Mouse (Mus musculus): ENCODE measurements around the gene Iqsec2. TPM values are rescaled to one million over a fixed set of nuclear protein-coding genes. Genes with fewer than 3 reads are reported as not detected.
"Not testable (repeated sequence)": the region's sequence is repeated elsewhere in the genome, so short reads cannot be mapped to it uniquely, and the experiment has no call there.

The Iqsec2 gene
- total RNA-seq, 2 experiments from 2014 or later, result 2.1 TPM; not detected in 1

DNA sequence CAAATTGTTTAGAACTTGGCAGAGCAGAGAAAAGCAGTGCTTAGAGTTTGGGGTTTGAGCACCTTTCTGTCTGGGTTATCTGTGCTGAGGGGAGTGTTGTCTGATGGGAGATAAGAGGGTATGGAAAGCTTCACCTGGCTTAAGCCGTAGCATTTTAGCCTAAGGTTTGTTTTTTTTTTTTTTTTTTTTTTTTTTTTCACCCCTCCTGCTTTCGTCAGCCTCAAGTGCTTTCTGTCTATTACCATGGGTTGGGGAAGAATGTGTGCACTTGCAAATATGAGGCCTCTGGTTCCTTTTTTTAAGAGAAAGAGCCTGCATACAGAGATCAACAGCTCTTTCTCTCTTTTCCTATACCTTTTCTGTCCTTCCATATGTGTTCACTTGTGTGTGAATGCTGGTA lies 91.7 kb downstream of the Iqsec2 start:
- ATAC-seq (replicated peaks; ENCODE audit: low FRiP score, poor library complexity, severe bottlenecking), result no peak

DNA sequence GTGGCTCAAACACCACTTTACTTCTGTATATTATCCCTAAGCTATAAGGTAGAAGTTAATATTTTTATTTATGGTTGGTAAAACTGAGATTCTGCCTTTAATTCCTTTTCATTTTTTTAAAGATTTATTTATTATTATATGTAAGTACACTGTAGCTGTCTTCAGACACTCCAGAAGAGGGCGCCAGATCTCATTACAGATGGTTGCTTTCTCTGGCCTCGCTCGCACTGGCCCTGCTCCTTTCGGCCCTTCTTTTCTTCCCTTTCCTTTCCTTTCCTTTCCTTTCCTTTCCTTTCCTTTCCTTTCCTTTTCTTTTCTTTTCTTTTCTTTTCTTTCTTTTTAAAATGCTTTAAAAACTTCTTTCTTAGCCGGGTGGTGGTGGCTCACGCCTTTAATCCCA lies 99.1 kb downstream of the Iqsec2 start:
- not testable (repeated sequence) for ATAC-seq (replicated peaks; ENCODE audit: low FRiP score, poor library complexity, severe bottlenecking)

DNA sequence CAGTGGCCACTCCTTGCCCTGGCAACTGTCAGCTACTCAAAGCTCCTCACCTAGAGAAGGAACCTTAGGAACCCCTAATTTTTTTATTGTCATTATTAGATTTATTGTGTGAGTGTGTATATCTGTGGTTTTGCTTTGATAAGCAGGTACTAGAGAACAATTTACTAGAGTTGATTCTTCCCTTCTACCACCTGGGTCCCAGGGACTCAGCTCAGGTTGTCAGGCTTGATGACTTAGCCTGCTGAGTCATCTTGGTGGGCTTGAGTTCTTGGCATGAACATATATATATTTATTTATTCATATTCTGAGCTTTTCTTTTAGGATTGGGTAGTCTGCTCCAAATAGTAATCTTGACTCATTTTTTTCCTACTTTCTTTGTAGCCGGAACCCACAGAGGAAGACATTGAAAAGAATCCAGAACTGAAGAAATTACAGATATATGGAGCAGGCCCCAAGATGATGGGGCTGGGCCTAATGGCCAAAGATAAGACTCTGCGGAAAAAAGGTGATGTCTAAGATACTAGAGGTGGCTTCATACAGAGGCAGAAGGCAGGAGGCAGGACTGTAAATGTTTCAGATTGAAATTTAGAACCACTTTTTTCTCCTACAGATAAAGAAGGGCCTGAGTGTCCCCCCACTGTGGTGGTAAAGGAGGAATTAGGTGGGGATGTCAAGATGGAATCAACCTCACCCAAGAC lies 100.6 kb downstream of the Iqsec2 start:
- peak; percentile 81 for ATAC-seq (replicated peaks; ENCODE audit: low FRiP score, poor library complexity, severe bottlenecking)

DNA sequence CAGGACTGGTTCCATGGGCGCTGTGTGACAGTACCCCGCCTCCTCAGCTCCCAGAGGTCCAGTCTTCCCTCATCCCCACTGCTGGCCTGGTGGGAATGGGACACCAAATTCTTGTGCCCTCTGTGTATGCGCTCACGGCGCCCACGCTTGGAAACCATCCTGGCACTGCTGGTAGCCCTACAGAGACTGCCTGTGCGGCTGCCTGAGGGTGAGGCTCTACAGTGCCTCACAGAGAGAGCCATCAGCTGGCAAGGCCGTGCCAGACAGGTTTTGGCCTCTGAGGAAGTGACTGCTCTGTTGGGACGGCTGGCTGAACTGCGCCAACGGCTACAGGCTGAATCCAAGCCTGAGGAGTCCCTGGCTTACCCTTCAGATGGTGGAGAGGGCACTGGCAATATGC lies 127.1 kb downstream of the Iqsec2 start:
- ATAC-seq (replicated peaks; ENCODE audit: low FRiP score, poor library complexity, severe bottlenecking), result no peak

Other genes with a start within 250 kb of the Iqsec2 start
- gene Hsd17b10, start 142.4 kb upstream of the Iqsec2 start, total RNA-seq (2015; ENCODE audit: low replicate concordance), result 35.6 and 47.2 TPM in 2 replicates
- gene Hsd17b10, start 142.4 kb upstream of the Iqsec2 start, total RNA-seq (2017; ENCODE audit: low replicate concordance), result 26.8 and 31.2 TPM in 2 replicates
- gene Ribc1, start 128.0 kb upstream of the Iqsec2 start, total RNA-seq (2015; ENCODE audit: low replicate concordance), result 2.5 and 5.4 TPM in 2 replicates
- 0.68 and 1.4 TPM in 2 replicates for gene Ribc1, start 128.0 kb upstream of the Iqsec2 start, total RNA-seq (2017; ENCODE audit: low replicate concordance)
- gene Smc1a, start 127.8 kb upstream of the Iqsec2 start, total RNA-seq (2015; ENCODE audit: low replicate concordance), result 172 TPM in 2 replicates
- 304 and 351 TPM in 2 replicates for gene Smc1a, start 127.8 kb upstream of the Iqsec2 start, total RNA-seq (2017; ENCODE audit: low replicate concordance)
- gene Kdm5c, start 88.8 kb downstream of the Iqsec2 start, total RNA-seq (2015; ENCODE audit: low replicate concordance), result 32.3 and 35.7 TPM in 2 replicates
- 51.4 and 66.9 TPM in 2 replicates for gene Kdm5c, start 88.8 kb downstream of the Iqsec2 start, total RNA-seq (2017; ENCODE audit: low replicate concordance)
- gene Kantr, start 183.2 kb downstream of the Iqsec2 start, total RNA-seq (2015; ENCODE audit: low replicate concordance), result 15.1 and 24.3 TPM in 2 replicates
- gene Kantr, start 183.2 kb downstream of the Iqsec2 start, total RNA-seq (2017; ENCODE audit: low replicate concordance), result 2.8 and 3.8 TPM in 2 replicates
- gene Tspyl2, start 198.2 kb downstream of the Iqsec2 start, total RNA-seq (2015; ENCODE audit: low replicate concordance), result 0.84 and 1.4 TPM in 2 replicates
- gene Tspyl2, start 198.2 kb downstream of the Iqsec2 start, total RNA-seq (2017; ENCODE audit: low replicate concordance), result 2.0 and 2.1 TPM in 2 replicates
- gene Gpr173, start 224.4 kb downstream of the Iqsec2 start, total RNA-seq (2015; ENCODE audit: low replicate concordance), result not detected in 2 replicates
- not detected in 2 replicates for gene Gpr173, start 224.4 kb downstream of the Iqsec2 start, total RNA-seq (2017; ENCODE audit: low replicate concordance)